Mouse (Mus musculus): ENCODE measurements around the gene Vmn2r85.
"Not testable (repeated sequence)": the region's sequence is repeated elsewhere in the genome, so short reads cannot be mapped to it uniquely, and the experiment has no call there.

The Vmn2r85 gene

GRCm38 (mm10) chr10:130429603-130430002 is at the start of gene Vmn2r85:
Gene Vmn2r85, minus strand, starts transcription at chr10:130429703.
- DNase-seq = not testable (repeated sequence)

GRCm38 (mm10) chr10:130470311-130470760 is 40.8 kb upstream of the Vmn2r85 start:
- DNase-seq = no peak

- not testable (repeated sequence) for DNase-seq
Measured at GRCm38 (mm10) chr10:130455950-130456349, 26.4 kb upstream of the Vmn2r85 start, which contains the start of gene Vmn2r86. Gene Vmn2r86, minus strand, starts transcription at chr10:130456050.

GRCm38 (mm10) chr10:130444776-130445175 is 15.3 kb upstream of the Vmn2r85 start:
- DNase-seq = peak; percentile 88

- not testable (repeated sequence) for DNase-seq
Measured at GRCm38 (mm10) chr10:130434185-130434898, 4.8 kb upstream of the Vmn2r85 start.

- not testable (repeated sequence) for DNase-seq
Measured at GRCm38 (mm10) chr10:130422368-130422767, 7.1 kb downstream of the Vmn2r85 start.

GRCm38 (mm10) chr10:130420401-130420800 is 9.1 kb downstream of the Vmn2r85 start:
- DNase-seq = no peak

- not testable (repeated sequence) for DNase-seq
Measured at GRCm38 (mm10) chr10:130419954-130420353, 9.5 kb downstream of the Vmn2r85 start.

GRCm38 (mm10) chr10:130416352-130416751 is 13.2 kb downstream of the Vmn2r85 start:
- not testable (repeated sequence) for DNase-seq

GRCm38 (mm10) chr10:130412167-130412698 is 17.3 kb downstream of the Vmn2r85 start:
- DNase-seq = not testable (repeated sequence)

- DNase-seq = no peak
Measured at GRCm38 (mm10) chr10:130394232-130394631, 35.3 kb downstream of the Vmn2r85 start, which contains the start of gene Vmn2r84. Gene Vmn2r84, minus strand, starts transcription at chr10:130394332.

GRCm38 (mm10) chr10:130375145-130375544 is 54.4 kb downstream of the Vmn2r85 start:
- no peak for DNase-seq

- no peak for DNase-seq
Measured at GRCm38 (mm10) chr10:130372491-130373173, 56.9 kb downstream of the Vmn2r85 start.

GRCm38 (mm10) chr10:130371644-130372043 is 57.9 kb downstream of the Vmn2r85 start:
- no peak for DNase-seq

- peak; percentile 16 for DNase-seq
Measured at GRCm38 (mm10) chr10:130370005-130370682, 59.4 kb downstream of the Vmn2r85 start.

GRCm38 (mm10) chr10:130368384-130368783 is 61.1 kb downstream of the Vmn2r85 start:
- no peak for DNase-seq

- no peak for DNase-seq
Measured at GRCm38 (mm10) chr10:130364766-130365165, 64.7 kb downstream of the Vmn2r85 start.

Data from heart, adult 11 months (tissue).